Comparison of ENCODE assay signal across 23 mouse cellular contexts in genomic region chr11:103688271-103688979, GRCm38 (mm10). TPM values are rescaled to one million over a fixed set of nuclear protein-coding genes. Genes with fewer than 3 reads are reported as not detected.
DNase-seq lines count a peak whose midpoint lies in the region; ATAC-seq and TF ChIP-seq lines count a peak whose summit lies in the region.
"Had no signal": no experiment of that assay in that cellular context is flagged by ENCODE, and none has a peak within 500 bp of the region (broad histone marks: within the 10 kb centered on the region; RNA-seq: fewer than 3 reads in every experiment).

No protein-coding gene starts in this region.

- peaks cover 49% of the 10 kb centered on the region for H3K4me1 ChIP-seq in heart, embryonic 16.5 days (ENCODE audit: control insufficient read depth, insufficient read depth, low read length)
- H3K4me1 ChIP-seq in heart, adult 2 months (ENCODE audit: control insufficient read depth, insufficient read depth, low read length) = peaks cover 15% of the 10 kb centered on the region
- peaks cover 15% of the 10 kb centered on the region for H3K4me1 ChIP-seq in liver, adult 2 months (ENCODE audit: control insufficient read depth, insufficient read depth, low read length)
- H3K4me1 ChIP-seq in liver, postnatal 0 days (ENCODE audit: insufficient read depth) = peaks cover 12% of the 10 kb centered on the region
- H3K4me1 ChIP-seq in small intestine, adult 2 months (ENCODE audit: control insufficient read depth, insufficient read depth, insufficient read length, low read length) = peaks cover 25% of the 10 kb centered on the region; the same call in 1 of the 2 replicates
- H3K4me1 ChIP-seq in hindbrain, postnatal 0 days (ENCODE audit: insufficient read depth, low read length) = 0 out of 2 replicates have a peak, but pooled peaks cover 3% of the 10 kb centered on the region
- H3K4me1 ChIP-seq: hindbrain, embryonic 12.5 days; lung, embryonic 15.5 days had no signal

- no peak overlapping the region for H3K4me3 ChIP-seq in heart, embryonic 16.5 days (ENCODE audit: low read length)
- H3K4me3 ChIP-seq in heart, adult 2 months = no peak overlapping the region
- no peak overlapping the region for H3K4me3 ChIP-seq in liver, adult 2 months (ENCODE audit: insufficient read depth, low read depth, low read length)
- no peak overlapping the region for H3K4me3 ChIP-seq in liver, postnatal 0 days (ENCODE audit: low read depth, low read length)
- H3K4me3 ChIP-seq in small intestine, adult 2 months (ENCODE audit: low read depth, low read length) = no peak overlapping the region
- no peak overlapping the region for H3K4me3 ChIP-seq in hindbrain, postnatal 0 days (ENCODE audit: low read length)
- H3K4me3 ChIP-seq: embryonic facial prominence, embryonic 10.5 days; forebrain, embryonic 13.5 days; hindbrain, embryonic 12.5 days; liver, embryonic 12.5 days; lung, embryonic 15.5 days had no signal

- H3K27me3 ChIP-seq in heart, embryonic 16.5 days (ENCODE audit: control insufficient read depth, insufficient read depth, low read length) = no peaks in the 10 kb centered on the region
- no peaks in the 10 kb centered on the region for H3K27me3 ChIP-seq in heart, adult 2 months (ENCODE audit: control insufficient read depth, insufficient read depth, low read length)
- H3K27me3 ChIP-seq in liver, adult 2 months (ENCODE audit: control insufficient read depth, insufficient read depth, low read length) = no peaks in the 10 kb centered on the region
- no peaks in the 10 kb centered on the region for H3K27me3 ChIP-seq in liver, postnatal 0 days (ENCODE audit: insufficient read depth, low read length)
- no peaks in the 10 kb centered on the region for H3K27me3 ChIP-seq in small intestine, adult 2 months (ENCODE audit: control insufficient read depth, insufficient read depth, low read length)
- H3K27me3 ChIP-seq in hindbrain, postnatal 0 days (ENCODE audit: insufficient read depth, low read length) = no peaks in the 10 kb centered on the region
- H3K27me3 ChIP-seq: forebrain, embryonic 13.5 days; hindbrain, embryonic 12.5 days; liver, embryonic 12.5 days; lung, embryonic 15.5 days had no signal

- intact Hi-C loops in heart, adult 2 months (cut with DNase I) = no loop called here

- 0 out of 2 replicates have a peak overlapping the region, but pooled peaks have one; percentile 10 for H3K4me2 ChIP-seq in heart, embryonic 16.5 days (ENCODE audit: low read depth, low read length)
- H3K4me2 ChIP-seq in liver, postnatal 0 days (ENCODE audit: low read depth, low read length) = no peak overlapping the region
- H3K4me2 ChIP-seq in hindbrain, postnatal 0 days (ENCODE audit: low read depth, low read length) = no peak overlapping the region
- H3K4me2 ChIP-seq: forebrain, embryonic 13.5 days; hindbrain, embryonic 12.5 days; liver, embryonic 12.5 days; lung, embryonic 15.5 days had no signal

- WGBS in heart, embryonic 16.5 days = 14% methylated on average over 6 of the region's 6 CpGs
- 33% methylated on average over 6 of the region's 6 CpGs for WGBS in heart, adult 2 months
- WGBS in liver, adult 2 months = 61% methylated on average over 6 of the region's 6 CpGs
- 52% methylated on average over 6 of the region's 6 CpGs for WGBS in liver, postnatal 0 days (ENCODE audit: insufficient replicate concordance)
- 61% methylated on average over 6 of the region's 6 CpGs for WGBS in small intestine, adult 2 months
- WGBS in hindbrain, postnatal 0 days = 58% methylated on average over 6 of the region's 6 CpGs

- no peak for DNase-seq in heart, adult 2 months
- no peak for DNase-seq in liver, adult 2 months (ENCODE audit: extremely low read depth, low read depth, low spot score)
- no peak for DNase-seq in liver, postnatal 0 days
- DNase-seq in hindbrain, postnatal 0 days (ENCODE audit: low spot score) = no peak
- DNase-seq: cerebellum, adult 11 months; cerebellum, postnatal 14 days; gastrocnemius, postnatal 36 days; left cerebral cortex, postnatal 4 days; right cerebral cortex, adult 18-20 months; thymus, postnatal 14 days had no signal

- TF ChIP-seq EP300 in heart, adult 2 months (IDR thresholded peaks at IDR 0.05; ENCODE audit: insufficient read depth, low read depth, low read length) = no peak
- no peak for TF ChIP-seq EP300 in liver, postnatal 0 days (IDR thresholded peaks at IDR 0.05; ENCODE audit: low read depth)

- no peak for TF ChIP-seq POLR2A in heart, adult 2 months (IDR thresholded peaks at IDR 0.05; ENCODE audit: insufficient read depth, low read depth, low read length)
- TF ChIP-seq POLR2A in liver, adult 2 months (IDR thresholded peaks at IDR 0.05; ENCODE audit: extremely low read depth, insufficient read depth, low read length) = no peak
- TF ChIP-seq POLR2A in small intestine, adult 2 months (IDR thresholded peaks at IDR 0.05; ENCODE audit: low read depth, low read length) = no peak

- peak; percentile 45 for ATAC-seq in heart, embryonic 16.5 days (replicated peaks; ENCODE audit: extremely low read depth, insufficient read depth, low FRiP score)
- no peak for ATAC-seq in liver, postnatal 0 days
- peak; percentile 66 for ATAC-seq in common myeloid progenitor, adult 5-6 weeks (replicated peaks; ENCODE audit: low read depth, poor library complexity, severe bottlenecking)
- ATAC-seq in hindbrain, postnatal 0 days = no peak
- ATAC-seq: forebrain, embryonic 13.5 days; liver, embryonic 12.5 days had no signal

- no peaks in the 10 kb centered on the region for H3K9me3 ChIP-seq in heart, embryonic 16.5 days (replicated peaks; ENCODE audit: control insufficient read depth, low read length)
- H3K9me3 ChIP-seq in liver, postnatal 0 days (ENCODE audit: low read length) = no peaks in the 10 kb centered on the region
- H3K9me3 ChIP-seq in hindbrain, postnatal 0 days (ENCODE audit: low read length) = no peaks in the 10 kb centered on the region
- H3K9me3 ChIP-seq: embryonic facial prominence, embryonic 10.5 days; forebrain, embryonic 13.5 days; G1E; hindbrain, embryonic 12.5 days; liver, embryonic 12.5 days; lung, embryonic 15.5 days had no signal

- TF ChIP-seq CTCF in heart, adult 2 months (IDR thresholded peaks at IDR 0.05) = no peak
- no peak for TF ChIP-seq CTCF in liver, adult 2 months (IDR thresholded peaks at IDR 0.05; ENCODE audit: low read depth, low read length)
- no peak for TF ChIP-seq CTCF in liver, postnatal 0 days (IDR thresholded peaks at IDR 0.05; ENCODE audit: low read depth)
- no peak for TF ChIP-seq CTCF in small intestine, adult 2 months (IDR thresholded peaks at IDR 0.05; ENCODE audit: extremely low read depth, insufficient read length, insufficient replicate concordance, low read depth, low read length)
- no peak for TF ChIP-seq CTCF in hindbrain, postnatal 0 days (IDR thresholded peaks at IDR 0.05; ENCODE audit: low read depth)

- peak overlapping the region; percentile 44; the same call in 1 of the 2 replicates for H3K9ac ChIP-seq in heart, embryonic 16.5 days (ENCODE audit: low read length)
- no peak overlapping the region for H3K9ac ChIP-seq in heart, adult 2 months (ENCODE audit: low read depth, low read length)
- H3K9ac ChIP-seq in liver, adult 2 months (ENCODE audit: low read depth, low read length) = no peak overlapping the region
- H3K9ac ChIP-seq in liver, postnatal 0 days (replicated peaks) = no peak overlapping the region
- H3K9ac ChIP-seq in hindbrain, postnatal 0 days (replicated peaks; ENCODE audit: low read length) = no peak overlapping the region
- H3K9ac ChIP-seq: forebrain, embryonic 13.5 days; hindbrain, embryonic 12.5 days; liver, embryonic 12.5 days; lung, embryonic 15.5 days had no signal

- H3K27ac ChIP-seq in heart, embryonic 16.5 days (ENCODE audit: low read length) = peak overlapping the region; percentile 80
- H3K27ac ChIP-seq in heart, adult 2 months = no peak overlapping the region; the same call in 1 of the 2 replicates
- peak overlapping the region; percentile 67 for H3K27ac ChIP-seq in liver, adult 2 months (replicated peaks; ENCODE audit: insufficient read depth, low read depth, low read length)
- no peak overlapping the region for H3K27ac ChIP-seq in liver, postnatal 0 days (ENCODE audit: low read depth)
- H3K27ac ChIP-seq in small intestine, adult 2 months (ENCODE audit: insufficient read depth, low read depth, low read length) = peak overlapping the region; percentile 31; the same call in 1 of the 2 replicates
- H3K27ac ChIP-seq in hindbrain, postnatal 0 days = no peak overlapping the region
- H3K27ac ChIP-seq: embryonic facial prominence, embryonic 10.5 days; forebrain, embryonic 13.5 days; hindbrain, embryonic 12.5 days; liver, embryonic 12.5 days; lung, embryonic 15.5 days had no signal

- 0 out of 2 replicates have a peak, but pooled peaks cover 5% of the 10 kb centered on the region for H3K79me2 ChIP-seq in heart, adult 2 months (replicated peaks; ENCODE audit: control insufficient read depth, insufficient read depth, low read length)
- peaks cover 8% of the 10 kb centered on the region; the same call in 1 of the 2 replicates for H3K79me2 ChIP-seq in liver, adult 2 months (ENCODE audit: control insufficient read depth, insufficient read depth, low read length)

- H3K36me3 ChIP-seq in heart, embryonic 16.5 days (ENCODE audit: control insufficient read depth, insufficient read depth) = peaks cover 10% of the 10 kb centered on the region
- H3K36me3 ChIP-seq in heart, adult 2 months (ENCODE audit: control insufficient read depth, insufficient read depth, low read length) = peaks cover 30% of the 10 kb centered on the region
- H3K36me3 ChIP-seq in liver, adult 2 months (ENCODE audit: control insufficient read depth, insufficient read depth, low read length) = peaks cover 48% of the 10 kb centered on the region
- H3K36me3 ChIP-seq in liver, postnatal 0 days (replicated peaks; ENCODE audit: insufficient read depth, low read length) = peaks cover 39% of the 10 kb centered on the region
- H3K36me3 ChIP-seq in small intestine, adult 2 months (ENCODE audit: control insufficient read depth, insufficient read depth, low read length) = peaks cover 48% of the 10 kb centered on the region
- peaks cover 38% of the 10 kb centered on the region for H3K36me3 ChIP-seq in hindbrain, postnatal 0 days (ENCODE audit: insufficient read depth, low read length)

RNA-seq across cellular contexts. Expression of gene Gosr2, which starts 9.3 kb away (rescaled TPM):
- 61.5 and 62.0 TPM in 2 replicates for polyA plus RNA-seq in heart, embryonic 16.5 days (2015; fragmentation: Nextera tagmentation; extraction: Ambion mirVana)
- total RNA-seq in heart, adult 2 months (2021) = 10 to 100 TPM; 33.2 to 37.8 TPM
- polyA plus RNA-seq in heart, adult 2 months (2012; rRNA removed) = 49.7 and 69.7 TPM in 2 replicates
- 52.8 and 55.0 TPM in 2 replicates for total RNA-seq in liver, adult 2 months (2014; rRNA removed)
- polyA plus RNA-seq in liver, adult 2 months (2012; rRNA removed) = 70.2 and 77.8 TPM in 2 replicates
- 39.3 and 43.1 TPM in 2 replicates for polyA plus RNA-seq in liver, postnatal 0 days (2015; fragmentation: Nextera tagmentation; extraction: Ambion mirVana)
- total RNA-seq in common myeloid progenitor, adult 5-6 weeks (2017) = 35.9 and 42.9 TPM in 2 replicates
- polyA plus RNA-seq in small intestine, adult 2 months (2012; rRNA removed) = 40.3 and 63.8 TPM in 2 replicates
- 101 and 102 TPM in 2 replicates for total RNA-seq in hindbrain, postnatal 0 days (2014; rRNA removed)
- 93.3 and 99.4 TPM in 2 replicates for polyA plus RNA-seq in hindbrain, postnatal 0 days (2015; fragmentation: Nextera tagmentation; extraction: Ambion mirVana)

RNA-seq across cellular contexts. Expression of gene Rprml, which starts 39.1 kb away (rescaled TPM):
- not detected in 2 replicates for polyA plus RNA-seq in heart, embryonic 16.5 days (2015; fragmentation: Nextera tagmentation; extraction: Ambion mirVana)
- total RNA-seq in heart, adult 2 months (2021) = not detected
- polyA plus RNA-seq in heart, adult 2 months (2012; rRNA removed) = not detected in 2 replicates
- not detected in 2 replicates for total RNA-seq in liver, adult 2 months (2014; rRNA removed)
- polyA plus RNA-seq in liver, adult 2 months (2012; rRNA removed) = not detected in 2 replicates
- polyA plus RNA-seq in liver, postnatal 0 days (2015; fragmentation: Nextera tagmentation; extraction: Ambion mirVana) = not detected in 2 replicates
- not detected in 2 replicates for total RNA-seq in common myeloid progenitor, adult 5-6 weeks (2017)
- polyA plus RNA-seq in small intestine, adult 2 months (2012; rRNA removed) = 1.3 and 2.9 TPM in 2 replicates
- total RNA-seq in hindbrain, postnatal 0 days (2014; rRNA removed) = 10.5 and 13.6 TPM in 2 replicates
- polyA plus RNA-seq in hindbrain, postnatal 0 days (2015; fragmentation: Nextera tagmentation; extraction: Ambion mirVana) = 5.9 and 6.3 TPM in 2 replicates
- total RNA-seq: G1E; gastrocnemius, postnatal 36 days had no signal
- polyA plus RNA-seq: G1E; hindbrain, embryonic 12.5 days; intestine, embryonic 14.5 days; liver, embryonic 12.5 days; lung, embryonic 15.5 days had no signal

RNA-seq across cellular contexts. Expression of gene Lyzl6, which starts 49.7 kb away (rescaled TPM):
- not detected in 2 replicates for polyA plus RNA-seq in heart, embryonic 16.5 days (2015; fragmentation: Nextera tagmentation; extraction: Ambion mirVana)
- not detected for total RNA-seq in heart, adult 2 months (2021)
- not detected in 2 replicates for polyA plus RNA-seq in heart, adult 2 months (2012; rRNA removed)
- not detected in 2 replicates for total RNA-seq in liver, adult 2 months (2014; rRNA removed)
- not detected in 2 replicates for polyA plus RNA-seq in liver, adult 2 months (2012; rRNA removed)
- polyA plus RNA-seq in liver, postnatal 0 days (2015; fragmentation: Nextera tagmentation; extraction: Ambion mirVana) = not detected in 2 replicates
- total RNA-seq in common myeloid progenitor, adult 5-6 weeks (2017) = not detected in 2 replicates
- not detected in 2 replicates for polyA plus RNA-seq in small intestine, adult 2 months (2012; rRNA removed)
- not detected in 2 replicates for total RNA-seq in hindbrain, postnatal 0 days (2014; rRNA removed)
- polyA plus RNA-seq in hindbrain, postnatal 0 days (2015; fragmentation: Nextera tagmentation; extraction: Ambion mirVana) = not detected in 2 replicates
- total RNA-seq: adrenal gland, adult 18-20 months; G1E; gastrocnemius, postnatal 36 days; left cerebral cortex, postnatal 4 days; midbrain, postnatal 0 days had no signal
- polyA plus RNA-seq: brain, embryonic 14.5 days; embryonic facial prominence, embryonic 10.5 days; forebrain, embryonic 13.5 days; G1E; hindbrain, embryonic 12.5 days; intestine, embryonic 14.5 days; liver, embryonic 12.5 days; lung, embryonic 15.5 days; midbrain, postnatal 0 days had no signal

Comparison
In these comparisons a context has a peak if more than half of its experiments do, and no peak if none do; other contexts are left out.
1. H3K27ac ChIP-seq: peak in heart, embryonic 16.5 days (single experiment), liver, adult 2 months (single experiment) and small intestine, adult 2 months (single experiment); none in heart, adult 2 months (single experiment), liver, postnatal 0 days (single experiment) and hindbrain, postnatal 0 days (single experiment).
2. ATAC-seq: peak in heart, embryonic 16.5 days (single experiment) and common myeloid progenitor, adult 5-6 weeks (single experiment); none in liver, postnatal 0 days (single experiment) and hindbrain, postnatal 0 days (single experiment).